Mouse (Mus musculus) heart, embryonic 13.5 days (tissue): Measurements from ENCODE around the gene Cyth1. TPM values are rescaled to one million over a fixed set of nuclear protein-coding genes. Genes with fewer than 3 reads are reported as not detected.

Experiments
- ATAC-seq: fragments of 200-750 bp; cut with Nextera tagmentation; 2 replicates; pipeline ENCODE4 v1.8.0; 2017; ENCODE audit warnings: moderate TSS enrichment; ENCODE audit not compliant: insufficient number of reproducible peaks, low FRiP score, low TSS enrichment; ENCODE audit errors: extremely low read depth
- H3K27ac ChIP-seq: fragments of 300-500 bp; sonication (generic); replicated peaks from 2 replicates; pipeline ENCODE4 v1.5.1; 2015; ENCODE audit warnings: moderate library complexity, mild to moderate bottlenecking, inconsistent platforms
- H3K27me3 ChIP-seq: fragments of 300-500 bp; sonication (generic); replicated peaks from 2 replicates; pipeline ENCODE4 v1.6.1; 2015; ENCODE audit warnings: mild to moderate bottlenecking, inconsistent platforms
- H3K36me3 ChIP-seq: fragments of 300-500 bp; sonication (generic); 2 replicates; pipeline ENCODE4 v1.6.1; 2015; ENCODE audit warnings: mild to moderate bottlenecking, inconsistent platforms
- H3K4me1 ChIP-seq: fragments of 300-500 bp; sonication (generic); 2 replicates; pipeline ENCODE4 v1.6.1; 2015; ENCODE audit warnings: inconsistent platforms
- H3K4me2 ChIP-seq: fragments of 300-500 bp; sonication (generic); 2 replicates; pipeline ENCODE4 v1.6.1; 2015; ENCODE audit warnings: inconsistent platforms, mild to moderate bottlenecking, moderate library complexity
- H3K4me3 ChIP-seq: fragments of 300-500 bp; sonication (generic); 2 replicates; pipeline ENCODE4 v1.5.1; 2015; ENCODE audit warnings: moderate library complexity, mild to moderate bottlenecking, inconsistent platforms
- H3K9ac ChIP-seq: fragments of 300-500 bp; sonication (generic); 2 replicates; pipeline ENCODE4 v1.6.1; 2015; ENCODE audit warnings: inconsistent platforms, mild to moderate bottlenecking, moderate library complexity
- H3K9me3 ChIP-seq: fragments of 300-500 bp; sonication (generic); 2 replicates; pipeline ENCODE4 v1.6.1; 2016; ENCODE audit warnings: inconsistent platforms
- WGBS: fragments of 180-500 bp; shearing (Covaris S2); methylation state at CpG from one replicate; pipeline ENCODE4 v1.1.7; 2015; ENCODE audit warnings: mixed read lengths; 5-methylcytosine and 5-hydroxymethylcytosine counted together
- polyA plus RNA-seq: library from polyadenylated mRNA; unstranded; fragments of >200 nt; fragmentation: Nextera tagmentation; extraction: Ambion mirVana; gene quantifications from 2 replicates; pipeline ENCODE4 v1.2.1, GENCODE M21; 2015

Cyth1 gene
- polyA plus RNA-seq, 1 experiment from 2014 or later: 14.9 TPM

GRCm38 (mm10) chr11:118208672-118209272, 39.6 kb downstream of the Cyth1 start:
- Histone ChIP-seq H3K9me3 (no peaks in the 10 kb centered on the region), H3K9ac (peak overlapping the region; percentile 62)
- no peak for ATAC-seq

GRCm38 (mm10) chr11:118207424-118208033, 40.9 kb downstream of the Cyth1 start:
- H3K4me1 ChIP-seq: peaks cover 97% of the 10 kb centered on the region
- H3K36me3 ChIP-seq: no peaks in the 10 kb centered on the region

More at GRCm38 (mm10) chr11:118208672-118209272, 39.6 kb downstream of the Cyth1 start:
- Histone ChIP-seq H3K4me2 (peak overlapping the region; percentile 30), H3K36me3 (no peaks in the 10 kb centered on the region), H3K4me1 (peaks cover 91% of the 10 kb centered on the region), H3K27me3 (no peaks in the 10 kb centered on the region), H3K4me3 (no peak overlapping the region), H3K27ac (peak overlapping the region; percentile 66)
- WGBS: 15% methylated on average over 8 of the region's 8 CpGs

DNA sequence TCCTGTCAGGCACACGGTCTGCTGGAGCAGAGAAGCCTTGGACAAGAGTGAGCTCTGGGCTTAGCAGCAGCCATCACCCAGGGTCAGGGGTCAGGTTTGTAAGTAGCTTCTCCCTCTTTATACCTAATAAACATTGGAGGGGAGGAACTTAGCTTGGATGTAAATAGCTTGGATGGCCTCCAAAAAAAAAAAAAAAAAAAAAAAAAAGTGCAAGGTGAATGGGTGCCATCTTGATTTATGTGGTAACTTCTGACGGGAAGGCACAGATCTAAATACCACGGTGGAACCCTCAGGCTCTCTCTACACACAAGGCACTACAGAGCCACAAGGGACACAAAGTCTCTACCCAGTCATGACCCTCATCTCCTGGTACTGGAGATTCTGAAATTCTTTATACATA, 42.1 kb downstream of the Cyth1 start:
- Histone ChIP-seq H3K4me3 (no peak overlapping the region), H3K27me3 (no peaks in the 10 kb centered on the region), H3K27ac (no peak overlapping the region), H3K9ac (no peak overlapping the region), H3K36me3 (no peaks in the 10 kb centered on the region), H3K4me2 (no peak overlapping the region), H3K4me1 (peaks cover 98% of the 10 kb centered on the region), H3K9me3 (no peaks in the 10 kb centered on the region)
- ATAC-seq: no peak
- 82% methylated on average over 3 of the region's 3 CpGs for WGBS

More at GRCm38 (mm10) chr11:118207424-118208033, 40.9 kb downstream of the Cyth1 start:
- Histone ChIP-seq H3K4me3 (no peak overlapping the region), H3K9ac (no peak overlapping the region), H3K9me3 (no peaks in the 10 kb centered on the region), H3K27ac (peak overlapping the region; percentile 37; the same call in 1 of the 2 replicates), H3K4me2 (no peak overlapping the region), H3K27me3 (no peaks in the 10 kb centered on the region)
- no peak for ATAC-seq
- WGBS: 80% methylated on average over 3 of the region's 3 CpGs

GRCm38 (mm10) chr11:118203469-118203868, 44.9 kb downstream of the Cyth1 start:
- no peak for ATAC-seq
- H3K4me3 ChIP-seq: no peak overlapping the region
- peak overlapping the region; percentile 93 for H3K27ac ChIP-seq
- H3K9me3 ChIP-seq: no peaks in the 10 kb centered on the region
- 58% methylated on average over 6 of the region's 6 CpGs for WGBS
- H3K4me1 ChIP-seq: peaks cover 98% of the 10 kb centered on the region
- H3K9ac ChIP-seq: peak overlapping the region; percentile 47; the same call in 1 of the 2 replicates
- H3K4me2 ChIP-seq: peak overlapping the region; percentile 83
- no peaks in the 10 kb centered on the region for H3K36me3 ChIP-seq
- no peaks in the 10 kb centered on the region for H3K27me3 ChIP-seq

- Histone ChIP-seq H3K36me3 (no peaks in the 10 kb centered on the region), H3K9me3 (no peaks in the 10 kb centered on the region), H3K4me1 (peaks cover 98% of the 10 kb centered on the region), H3K27ac (peak overlapping the region; percentile 93), H3K27me3 (no peaks in the 10 kb centered on the region), H3K4me2 (peak overlapping the region; percentile 83), H3K4me3 (peak overlapping the region; percentile 57), H3K9ac (peak overlapping the region; percentile 82)
- 5% methylated on average over 19 of the region's 19 CpGs for WGBS
- peak; percentile 55; the same call in 1 of the 2 replicates for ATAC-seq
These were observed 45.8 kb downstream of the Cyth1 start for GRCm38 (mm10) chr11:118202410-118203233.

GRCm38 (mm10) chr11:118201833-118202409, 46.5 kb downstream of the Cyth1 start:
- H3K4me3 ChIP-seq: peak overlapping the region; percentile 57
- peak overlapping the region; percentile 83 for H3K4me2 ChIP-seq
- no peaks in the 10 kb centered on the region for H3K27me3 ChIP-seq
- peak overlapping the region; percentile 93 for H3K27ac ChIP-seq
- peaks cover 98% of the 10 kb centered on the region for H3K4me1 ChIP-seq
- WGBS: 18% methylated on average over 9 of the region's 9 CpGs
- no peaks in the 10 kb centered on the region for H3K9me3 ChIP-seq
- H3K9ac ChIP-seq: peak overlapping the region; percentile 82
- ATAC-seq: no peak
- H3K36me3 ChIP-seq: no peaks in the 10 kb centered on the region

DNA sequence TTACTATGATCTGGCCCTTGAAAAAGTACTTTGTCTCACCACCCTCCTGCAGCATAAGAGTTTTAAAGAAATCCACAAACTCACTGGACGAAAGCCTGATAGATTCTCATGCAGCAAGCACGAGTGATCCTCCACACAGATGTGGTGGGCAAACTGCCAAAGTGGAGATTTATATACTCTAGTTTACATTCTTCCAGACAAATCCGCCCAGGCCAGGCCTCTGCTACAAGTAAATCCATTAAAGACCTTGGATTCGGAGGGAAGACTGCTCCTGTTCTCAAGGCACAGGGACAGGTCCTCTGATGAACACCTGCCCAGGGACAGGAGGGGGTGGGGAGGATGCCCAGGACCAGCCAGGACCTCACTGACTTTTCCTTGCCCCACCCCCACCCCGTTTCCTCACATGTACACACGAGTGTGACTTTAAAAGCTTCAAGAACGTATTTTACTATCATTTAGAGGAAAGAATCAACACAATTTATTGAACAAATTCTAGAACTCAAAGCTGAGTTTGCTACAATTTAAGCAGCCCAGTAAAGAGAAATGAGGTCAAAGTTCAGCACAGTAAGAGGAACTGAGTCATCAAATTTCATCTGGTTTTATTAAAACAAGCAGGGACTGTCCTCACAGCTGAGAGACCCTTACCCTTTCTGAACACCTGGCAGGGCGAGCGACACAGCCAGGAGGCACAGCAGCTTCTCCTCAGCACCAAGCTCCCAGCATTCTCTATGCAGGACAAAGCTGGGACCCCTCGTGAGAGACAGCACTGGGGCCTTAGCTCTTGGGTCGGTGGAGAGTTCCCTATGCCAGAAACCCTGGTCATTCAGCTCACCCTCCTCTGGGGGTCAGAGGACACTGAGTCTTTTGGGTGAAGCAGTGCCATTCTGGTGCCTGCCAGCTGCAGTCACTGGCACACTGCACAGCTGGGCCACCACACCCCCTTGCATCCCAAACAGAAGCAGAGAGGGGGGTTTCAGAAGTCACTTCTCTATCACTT, 47.3 kb downstream of the Cyth1 start:
- H3K9me3 ChIP-seq: no peaks in the 10 kb centered on the region
- WGBS: 43% methylated on average over 11 of the region's 11 CpGs
- peak overlapping the region; percentile 93 for H3K27ac ChIP-seq
- peak overlapping the region; percentile 83 for H3K4me2 ChIP-seq
- peak overlapping the region; percentile 82 for H3K9ac ChIP-seq
- H3K27me3 ChIP-seq: no peaks in the 10 kb centered on the region
- no peak for ATAC-seq
- H3K4me3 ChIP-seq: peak overlapping the region; percentile 57
- no peaks in the 10 kb centered on the region for H3K36me3 ChIP-seq
- H3K4me1 ChIP-seq: peaks cover 99% of the 10 kb centered on the region

DNA sequence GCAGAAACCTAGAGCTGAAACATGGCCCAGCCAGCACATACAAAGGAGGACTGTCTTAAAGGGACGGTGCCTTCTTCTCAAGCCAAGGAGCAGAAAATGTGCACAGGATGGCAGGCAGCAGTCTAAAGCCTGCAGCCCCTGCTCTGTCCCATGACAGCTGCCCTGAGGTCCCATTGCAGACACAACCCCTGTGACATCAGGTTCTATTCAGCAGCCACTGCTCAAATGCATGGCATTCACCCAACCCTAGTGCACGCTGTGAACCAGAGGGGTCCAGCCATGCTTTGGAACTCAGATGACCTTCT, 50.1 kb downstream of the Cyth1 start:
- ATAC-seq: no peak
- H3K9ac ChIP-seq: peak overlapping the region; percentile 65
- peaks cover 2% of the 10 kb centered on the region for H3K36me3 ChIP-seq
- H3K27me3 ChIP-seq: no peaks in the 10 kb centered on the region
- H3K27ac ChIP-seq: peak overlapping the region; percentile 57
- H3K4me3 ChIP-seq: 0 out of 2 replicates have a peak overlapping the region, but pooled peaks have one; percentile 1
- peaks cover 99% of the 10 kb centered on the region for H3K4me1 ChIP-seq
- WGBS: 45% methylated on average over 2 of the region's 2 CpGs
- H3K4me2 ChIP-seq: peak overlapping the region; percentile 42
- H3K9me3 ChIP-seq: no peaks in the 10 kb centered on the region

DNA sequence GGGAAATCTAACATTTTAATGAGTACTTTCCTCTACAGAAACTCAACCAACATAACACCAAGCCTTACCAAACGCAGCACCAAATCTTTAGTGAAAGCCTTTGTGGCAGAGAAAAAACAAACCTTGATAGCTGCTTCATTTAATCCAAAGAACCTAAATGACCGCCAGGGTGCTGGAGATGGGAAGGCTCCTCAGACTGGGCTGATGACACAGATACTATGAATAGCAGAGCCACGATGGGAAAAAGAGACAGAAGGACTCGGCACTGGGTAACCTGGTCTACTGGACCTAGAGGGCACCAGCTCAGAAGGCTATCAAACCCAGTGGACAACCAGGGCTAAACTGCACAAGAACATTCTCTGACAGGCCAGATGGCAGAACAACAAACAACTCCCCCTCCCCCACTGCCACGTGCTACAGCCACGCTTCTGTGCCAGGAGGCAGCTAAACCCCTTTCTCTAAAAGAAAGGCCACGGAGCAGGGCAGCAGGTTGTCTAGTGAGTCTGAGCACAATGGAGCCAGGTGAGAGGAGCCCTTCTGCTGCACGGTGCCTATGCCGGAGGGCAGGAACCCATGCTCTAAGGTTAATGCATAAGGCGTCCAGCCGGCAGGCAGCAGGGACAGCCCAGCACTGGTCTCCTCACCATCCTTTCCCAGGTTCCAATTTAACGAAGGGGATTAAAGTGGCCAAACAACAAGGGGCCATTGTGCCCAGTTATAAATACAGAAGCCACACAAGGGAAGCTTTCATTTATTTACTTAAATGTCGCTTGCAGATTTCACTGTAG, 50.7 kb downstream of the Cyth1 start:
- peak overlapping the region; percentile 57 for H3K27ac ChIP-seq
- peak overlapping the region; percentile 65 for H3K9ac ChIP-seq
- H3K4me3 ChIP-seq: 0 out of 2 replicates have a peak overlapping the region, but pooled peaks have one; percentile 1

More for the DNA sequence above, 50.7 kb downstream of the Cyth1 start:
- Histone ChIP-seq H3K4me1 (peaks cover 99% of the 10 kb centered on the region), H3K36me3 (peaks cover 7% of the 10 kb centered on the region), H3K27me3 (no peaks in the 10 kb centered on the region), H3K9me3 (no peaks in the 10 kb centered on the region), H3K4me2 (peak overlapping the region; percentile 42)
- no peak for ATAC-seq
- WGBS: 28% methylated on average over 13 of the region's 13 CpGs
